Mouse (Mus musculus) G1E (cell line): ENCODE data around the gene Rplp0.

Source experiments
- CTCF ChIP-seq: IDR thresholded peaks from 2 replicates; pipeline ENCODE4 v1.5.1; 2012; ENCODE audit warnings: low read depth, low read length, inconsistent platforms, mixed read lengths
- GATA1 ChIP-seq: IDR thresholded peaks from 2 replicates; pipeline ENCODE4 v1.6.1; 2012; ENCODE audit warnings: borderline replicate concordance, low read length, inconsistent platforms, mixed read lengths
- TAL1 ChIP-seq: conservative IDR thresholded peaks from 2 replicates; pipeline ENCODE4 v1.6.1; 2012; ENCODE audit warnings: low read depth, low read length, inconsistent platforms, mixed read lengths

- TF ChIP-seq CTCF, result no peak
- no peak for TF ChIP-seq GATA1
- TF ChIP-seq TAL1, result no peak
These were observed 26.3 kb downstream of the Rplp0 start for GRCm38 (mm10) chr5:115585616-115586015.
